ENCODE assay signal across 24 mouse cellular contexts in the genomic region with DNA sequence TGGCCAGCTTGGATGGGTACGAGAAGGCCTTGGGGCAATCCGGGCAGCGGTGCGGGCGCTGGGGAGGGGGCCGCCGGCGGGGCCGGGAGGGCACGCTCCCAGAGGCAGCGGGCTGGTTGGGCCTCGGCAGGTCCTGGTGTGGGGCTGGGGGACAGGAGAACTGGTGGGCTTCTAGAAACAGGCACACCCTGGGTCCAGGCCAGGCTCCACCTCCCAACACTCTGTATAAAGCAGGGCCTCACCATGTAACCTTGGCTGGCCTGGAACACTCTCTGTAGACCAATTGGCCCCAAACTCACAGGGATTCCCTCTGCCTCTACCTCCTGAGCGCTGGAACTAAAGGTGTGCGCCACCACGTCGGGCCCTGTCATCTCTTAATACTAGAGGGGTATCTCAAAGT. TPM values are rescaled to one million over a fixed set of nuclear protein-coding genes. Genes with fewer than 3 reads are reported as not detected.
DNase-seq lines count a peak whose midpoint lies in the region; ATAC-seq lines count a peak whose summit lies in the region.
"Had no signal": no experiment of that assay in that cellular context is flagged by ENCODE, and none has a peak within 500 bp of the region (broad histone marks: within the 10 kb centered on the region; RNA-seq: fewer than 3 reads in every experiment).

No protein-coding gene starts in this region.

- 42% methylated on average over 16 of the region's 16 CpGs for WGBS in lung, embryonic 15.5 days
- 35% methylated on average over 16 of the region's 16 CpGs for WGBS in embryonic facial prominence, embryonic 12.5 days
- WGBS in limb, embryonic 11.5 days, result 43% methylated on average over 16 of the region's 16 CpGs
- 46% methylated on average over 16 of the region's 16 CpGs for WGBS in neural tube, embryonic 14.5 days

- 0 out of 2 replicates have a peak, but pooled peaks have one; percentile 37 for ATAC-seq in lung, embryonic 15.5 days (ENCODE audit: borderline replicate concordance, extremely low read depth, low FRiP score, low TSS enrichment)
- 0 out of 2 replicates have a peak, but pooled peaks have one; percentile 23 for ATAC-seq in embryonic facial prominence, embryonic 12.5 days (ENCODE audit: insufficient number of reproducible peaks, insufficient read depth, low FRiP score, low TSS enrichment)
- peak; percentile 60 for ATAC-seq in limb, embryonic 11.5 days (ENCODE audit: insufficient number of reproducible peaks, low FRiP score, low TSS enrichment, low read depth)
- ATAC-seq in neural tube, embryonic 14.5 days (ENCODE audit: low read depth), result peak; percentile 19; the same call in 1 of the 2 replicates

- no peak overlapping the region for H3K4me2 ChIP-seq in lung, embryonic 15.5 days
- H3K4me2 ChIP-seq in embryonic facial prominence, embryonic 12.5 days (replicated peaks), result no peak overlapping the region; the same call in 1 of the 2 replicates
- H3K4me2 ChIP-seq in limb, embryonic 11.5 days (ENCODE audit: low read depth, severe bottlenecking), result no peak overlapping the region
- no peak overlapping the region for H3K4me2 ChIP-seq in neural tube, embryonic 14.5 days (ENCODE audit: low read depth, low read length)
- H3K4me2 ChIP-seq: embryonic facial prominence, embryonic 15.5 days; heart, embryonic 15.5 days; stomach, embryonic 15.5 days had no signal

- H3K4me1 ChIP-seq in lung, embryonic 15.5 days, result peaks cover 14% of the 10 kb centered on the region
- H3K4me1 ChIP-seq in embryonic facial prominence, embryonic 12.5 days, result no peaks in the 10 kb centered on the region
- peaks cover 3% of the 10 kb centered on the region; the same call in 1 of the 2 replicates for H3K4me1 ChIP-seq in limb, embryonic 11.5 days (ENCODE audit: control insufficient read depth, insufficient read depth, low read length)
- no peaks in the 10 kb centered on the region for H3K4me1 ChIP-seq in neural tube, embryonic 14.5 days (ENCODE audit: control insufficient read depth, insufficient read depth, low read length)

- H3K27me3 ChIP-seq in lung, embryonic 15.5 days, result peaks cover 30% of the 10 kb centered on the region
- peaks cover 29% of the 10 kb centered on the region for H3K27me3 ChIP-seq in embryonic facial prominence, embryonic 12.5 days
- H3K27me3 ChIP-seq in limb, embryonic 11.5 days (ENCODE audit: control insufficient read depth, insufficient read depth, low read length), result peaks cover 24% of the 10 kb centered on the region
- H3K27me3 ChIP-seq in neural tube, embryonic 14.5 days (ENCODE audit: control insufficient read depth, insufficient read depth, low read length), result peaks cover 17% of the 10 kb centered on the region
- H3K27me3 ChIP-seq: CH12.LX had no signal

- no peak overlapping the region for H3K9ac ChIP-seq in lung, embryonic 15.5 days
- peak overlapping the region; percentile 24; the same call in 1 of the 2 replicates for H3K9ac ChIP-seq in embryonic facial prominence, embryonic 12.5 days
- H3K9ac ChIP-seq in limb, embryonic 11.5 days (ENCODE audit: low read length), result no peak overlapping the region
- H3K9ac ChIP-seq in neural tube, embryonic 14.5 days (replicated peaks; ENCODE audit: low read depth, low read length), result no peak overlapping the region
- H3K9ac ChIP-seq: embryonic facial prominence, embryonic 15.5 days; heart, embryonic 15.5 days; stomach, embryonic 15.5 days had no signal

- no peaks in the 10 kb centered on the region for H3K9me3 ChIP-seq in lung, embryonic 15.5 days
- H3K9me3 ChIP-seq in embryonic facial prominence, embryonic 12.5 days, result 0 out of 2 replicates have a peak, but pooled peaks cover 4% of the 10 kb centered on the region
- H3K9me3 ChIP-seq in limb, embryonic 11.5 days (ENCODE audit: control insufficient read depth, low read length), result no peaks in the 10 kb centered on the region
- no peaks in the 10 kb centered on the region for H3K9me3 ChIP-seq in neural tube, embryonic 14.5 days (ENCODE audit: control insufficient read depth, low read length)
- H3K9me3 ChIP-seq: embryonic facial prominence, embryonic 15.5 days; heart, embryonic 15.5 days; stomach, embryonic 15.5 days had no signal

- H3K36me3 ChIP-seq in lung, embryonic 15.5 days, result no peaks in the 10 kb centered on the region
- no peaks in the 10 kb centered on the region for H3K36me3 ChIP-seq in embryonic facial prominence, embryonic 12.5 days
- H3K36me3 ChIP-seq in limb, embryonic 11.5 days (ENCODE audit: control insufficient read depth, insufficient read depth, low read length), result no peaks in the 10 kb centered on the region
- H3K36me3 ChIP-seq in neural tube, embryonic 14.5 days (ENCODE audit: control insufficient read depth, insufficient read depth, low read length), result no peaks in the 10 kb centered on the region
- H3K36me3 ChIP-seq: embryonic facial prominence, embryonic 15.5 days; heart, embryonic 15.5 days; stomach, embryonic 15.5 days had no signal

- no peak overlapping the region for H3K4me3 ChIP-seq in lung, embryonic 15.5 days
- 0 out of 2 replicates have a peak overlapping the region, but pooled peaks have one; percentile 1 for H3K4me3 ChIP-seq in embryonic facial prominence, embryonic 12.5 days
- no peak overlapping the region for H3K4me3 ChIP-seq in limb, embryonic 11.5 days (ENCODE audit: low read depth, low read length)
- no peak overlapping the region for H3K4me3 ChIP-seq in neural tube, embryonic 14.5 days (ENCODE audit: low read depth, low read length)

- no peak for DNase-seq in lung, postnatal 14 days
- no peak for DNase-seq in limb, embryonic 11.5 days (ENCODE audit: low spot score)
- DNase-seq in gastrocnemius, adult 18-20 months (ENCODE audit: low spot score), result no peak
- DNase-seq in frontal cortex, postnatal 25 days (ENCODE audit: low spot score in 2 of 2), result no peak
- DNase-seq: adrenal gland, postnatal 25 days; cerebellum, postnatal 25 days; gastrocnemius, postnatal 25 days; kidney, postnatal 36 days; left cerebral cortex, postnatal 4 days; lung, adult 2 months; thymus, postnatal 14 days had no signal

- H3K27ac ChIP-seq in lung, embryonic 15.5 days, result no peak overlapping the region
- no peak overlapping the region for H3K27ac ChIP-seq in embryonic facial prominence, embryonic 12.5 days
- H3K27ac ChIP-seq in limb, embryonic 11.5 days (replicated peaks; ENCODE audit: low read depth, low read length), result no peak overlapping the region
- H3K27ac ChIP-seq in neural tube, embryonic 14.5 days (ENCODE audit: low read depth, low read length), result no peak overlapping the region
- H3K27ac ChIP-seq: embryonic facial prominence, embryonic 15.5 days; heart, embryonic 15.5 days; stomach, embryonic 15.5 days had no signal

RNA-seq across cellular contexts. Expression of gene Ethe1, which starts 1.3 kb away (rescaled TPM):
- polyA plus RNA-seq in lung, embryonic 15.5 days (2015; fragmentation: Nextera tagmentation; extraction: Ambion mirVana), result 23.8 and 24.2 TPM in 2 replicates
- 23.7 and 23.8 TPM in 2 replicates for polyA plus RNA-seq in embryonic facial prominence, embryonic 12.5 days (2016; fragmentation: Nextera tagmentation; extraction: Ambion mirVana)
- polyA plus RNA-seq in limb, embryonic 11.5 days (2014; fragmentation: Nextera tagmentation; extraction: Ambion mirVana), result 30.8 and 32.2 TPM in 2 replicates
- 26.4 and 27.9 TPM in 2 replicates for polyA plus RNA-seq in neural tube, embryonic 14.5 days (2014; fragmentation: Nextera tagmentation; extraction: Ambion mirVana)
- total RNA-seq in gastrocnemius, adult 18-20 months (2021), result 10 to 100 TPM; 25.5 to 29.0 TPM

RNA-seq across cellular contexts. Expression of gene Zfp575, which starts 1.4 kb away (rescaled TPM):
- 2.8 and 3.0 TPM in 2 replicates for polyA plus RNA-seq in lung, embryonic 15.5 days (2015; fragmentation: Nextera tagmentation; extraction: Ambion mirVana)
- polyA plus RNA-seq in embryonic facial prominence, embryonic 12.5 days (2016; fragmentation: Nextera tagmentation; extraction: Ambion mirVana), result 5.1 and 5.9 TPM in 2 replicates
- 2.1 and 2.3 TPM in 2 replicates for polyA plus RNA-seq in limb, embryonic 11.5 days (2014; fragmentation: Nextera tagmentation; extraction: Ambion mirVana)
- 8.5 and 9.4 TPM in 2 replicates for polyA plus RNA-seq in neural tube, embryonic 14.5 days (2014; fragmentation: Nextera tagmentation; extraction: Ambion mirVana)
- total RNA-seq in gastrocnemius, adult 18-20 months (2021), result under 1 TPM in 1 of 2 experiments, not detected in 1; 0.09 TPM

RNA-seq across cellular contexts. Expression of gene Phldb3, which starts 24.6 kb away (rescaled TPM):
- 0.15 and 0.21 TPM in 2 replicates for polyA plus RNA-seq in lung, embryonic 15.5 days (2015; fragmentation: Nextera tagmentation; extraction: Ambion mirVana)
- polyA plus RNA-seq in embryonic facial prominence, embryonic 12.5 days (2016; fragmentation: Nextera tagmentation; extraction: Ambion mirVana), result 0.20 and 0.47 TPM in 2 replicates
- polyA plus RNA-seq in limb, embryonic 11.5 days (2014; fragmentation: Nextera tagmentation; extraction: Ambion mirVana), result 0.16 and 0.21 TPM in 2 replicates
- not detected in 2 replicates for polyA plus RNA-seq in neural tube, embryonic 14.5 days (2014; fragmentation: Nextera tagmentation; extraction: Ambion mirVana)
- under 1 TPM; 0.34 to 0.64 TPM for total RNA-seq in gastrocnemius, adult 18-20 months (2021)
- polyA plus RNA-seq: forebrain, embryonic 14.5 days; neural tube, embryonic 11.5 days had no signal

RNA-seq across cellular contexts. Expression of gene Xrcc1, which starts 39.9 kb away (rescaled TPM):
- polyA plus RNA-seq in lung, embryonic 15.5 days (2015; fragmentation: Nextera tagmentation; extraction: Ambion mirVana), result 109 and 118 TPM in 2 replicates
- 117 and 124 TPM in 2 replicates for polyA plus RNA-seq in embryonic facial prominence, embryonic 12.5 days (2016; fragmentation: Nextera tagmentation; extraction: Ambion mirVana)
- polyA plus RNA-seq in limb, embryonic 11.5 days (2014; fragmentation: Nextera tagmentation; extraction: Ambion mirVana), result 141 and 148 TPM in 2 replicates
- polyA plus RNA-seq in neural tube, embryonic 14.5 days (2014; fragmentation: Nextera tagmentation; extraction: Ambion mirVana), result 54.1 and 57.4 TPM in 2 replicates
- total RNA-seq in gastrocnemius, adult 18-20 months (2021), result 10 to 100 TPM; 16.5 to 20.1 TPM

RNA-seq across cellular contexts. Expression of gene Pinlyp, which starts 40.1 kb away (rescaled TPM):
- 0.39 and 0.54 TPM in 2 replicates for polyA plus RNA-seq in lung, embryonic 15.5 days (2015; fragmentation: Nextera tagmentation; extraction: Ambion mirVana)
- polyA plus RNA-seq in embryonic facial prominence, embryonic 12.5 days (2016; fragmentation: Nextera tagmentation; extraction: Ambion mirVana), result not detected in 2 replicates
- 0.19 TPM in 1 of 2 replicates, not detected in the other for polyA plus RNA-seq in limb, embryonic 11.5 days (2014; fragmentation: Nextera tagmentation; extraction: Ambion mirVana)
- polyA plus RNA-seq in neural tube, embryonic 14.5 days (2014; fragmentation: Nextera tagmentation; extraction: Ambion mirVana), result not detected in 2 replicates
- not detected for total RNA-seq in gastrocnemius, adult 18-20 months (2021)
- total RNA-seq: adrenal gland, postnatal 25 days; gastrocnemius, postnatal 25 days; layer of hippocampus, postnatal 25 days; megakaryocyte, adult 5-6 weeks had no signal
- polyA plus RNA-seq: heart, embryonic 15.5 days; intestine, embryonic 14.5 days; neural tube, embryonic 11.5 days; small intestine, adult 2 months had no signal
